Mouse (Mus musculus): ENCODE measurements at regions not wholly inside any gene's neighbourhood (a gene's known extent, or its start where the extent isn't known, plus 50 kb on each side); places are given as distances from the start of the nearest gene placed in this dataset.

DNA sequence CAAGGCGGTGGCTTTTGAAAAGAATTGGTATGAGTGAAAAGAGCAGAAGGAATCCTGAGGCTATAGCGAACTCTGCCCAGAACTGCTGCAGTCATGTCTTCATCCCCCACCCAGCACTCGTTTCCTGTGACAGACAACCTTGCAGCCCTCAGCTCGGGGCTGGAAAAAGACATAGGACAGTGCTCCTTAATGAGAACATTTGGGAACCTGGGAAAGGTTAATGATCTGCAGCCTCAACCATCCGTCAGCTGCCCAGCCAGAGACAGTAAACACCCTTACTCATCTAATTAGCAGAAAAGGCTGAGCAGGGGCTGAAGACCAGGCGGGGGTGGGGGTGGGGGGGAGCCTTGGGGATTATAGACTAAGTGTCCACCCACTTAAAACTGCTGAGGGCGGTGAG is 76.3 kb upstream of the Arhgap36 start:
- no peak for DNase-seq

DNA sequence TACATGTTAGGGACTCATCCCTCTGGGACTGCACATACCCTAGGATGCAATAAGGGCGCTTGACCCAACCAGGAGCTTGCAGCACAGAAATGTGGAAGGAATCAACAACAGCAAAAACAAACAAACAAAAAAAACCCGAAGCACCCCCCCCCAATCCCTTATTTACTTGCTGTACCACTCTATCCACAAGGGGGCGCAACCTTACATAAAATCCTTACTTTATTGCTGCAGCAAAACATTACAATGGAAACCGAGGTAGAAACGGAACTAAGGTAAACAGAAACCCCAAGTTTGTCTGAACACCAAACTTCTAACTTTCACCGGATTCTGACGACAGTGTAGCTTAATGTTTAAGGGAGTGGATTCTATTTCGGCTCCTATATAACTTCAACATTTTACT is 86.7 kb upstream of the Arhgap36 start:
- DNase-seq: peak in 1 of 2 experiments; percentile 52

DNA sequence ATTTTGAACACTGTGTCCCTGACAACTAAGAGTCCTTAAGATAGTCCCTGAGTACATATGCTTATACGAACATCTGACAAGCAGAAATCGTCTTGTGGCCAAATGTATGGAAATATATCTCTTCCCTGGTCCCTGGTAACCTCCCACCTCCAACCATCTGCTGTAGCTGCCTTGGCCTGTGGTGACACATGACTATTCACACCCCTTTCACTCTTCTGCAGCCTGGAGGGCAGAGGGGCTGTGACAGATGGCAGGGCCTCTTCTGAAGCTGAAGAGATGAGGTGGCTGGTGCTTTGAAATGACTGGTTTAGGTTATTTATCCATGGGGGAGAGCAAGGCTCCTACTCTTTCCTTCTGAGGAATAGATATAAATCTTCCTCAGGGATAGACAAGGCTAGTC is 82.3 kb upstream of the Enox2 start:
- no peak for DNase-seq

DNA sequence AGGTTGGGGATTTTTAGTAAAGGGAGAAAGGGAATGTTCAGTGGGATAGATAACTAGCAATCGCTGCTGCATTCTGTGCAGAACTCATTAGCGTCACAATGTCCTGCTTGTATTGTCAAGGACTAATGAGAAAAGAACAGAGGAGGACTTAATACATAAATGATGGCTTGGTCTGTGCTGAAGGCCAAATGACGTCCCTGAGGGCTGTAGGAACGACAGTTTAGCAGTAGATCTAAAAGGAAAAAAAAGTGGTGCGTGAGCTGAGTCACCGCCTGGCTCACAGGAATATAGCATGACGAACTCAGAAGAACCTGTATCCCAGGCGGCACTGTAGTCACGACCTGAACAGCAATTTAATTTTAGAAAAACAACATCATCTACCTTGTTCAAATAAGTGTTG is 81.3 kb upstream of the Enox2 start:
- no peak for DNase-seq

DNA sequence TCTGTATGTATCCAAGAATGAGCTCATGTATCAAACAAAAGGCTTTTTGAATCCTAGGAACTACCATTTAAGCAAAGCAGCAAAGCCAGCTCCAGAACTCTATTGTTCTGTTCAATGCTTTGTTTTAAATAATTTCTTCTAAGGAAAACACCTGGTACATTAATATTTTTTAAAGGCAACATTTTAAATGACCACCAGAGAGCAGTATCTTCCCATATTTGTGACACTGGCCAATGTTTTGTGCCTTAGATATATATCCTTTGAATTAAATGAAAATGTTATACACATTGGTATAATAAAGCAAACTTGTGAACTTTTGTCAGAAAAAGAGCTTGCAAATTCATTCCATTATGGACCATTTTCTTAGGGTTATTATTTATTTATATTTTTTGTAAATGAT is 58.4 kb upstream of the Enox2 start:
- no peak for DNase-seq

Measured in heart, adult 18-20 months (tissue).